Mouse (Mus musculus) cortical plate, adult 2 months (tissue): ENCODE results near the gene Sipa1l2.

Experiments
- CTCF ChIP-seq: fragments of 200-500 bp; IDR thresholded peaks from 2 replicates; pipeline ENCODE4 v1.5.1; 2011; ENCODE audit warnings: mild to moderate bottlenecking, control low read depth, low read length; ENCODE audit not compliant: insufficient read depth; ENCODE audit errors: extremely low read depth
- POLR2A ChIP-seq: fragments of 200-500 bp; IDR thresholded peaks from 2 replicates; pipeline ENCODE4 v1.6.1; 2011; ENCODE audit warnings: mild to moderate bottlenecking, low read length, control low read depth; ENCODE audit not compliant: insufficient read depth; ENCODE audit errors: extremely low read depth

- TF ChIP-seq CTCF = no peak
- TF ChIP-seq POLR2A = no peak
These were observed 19.0 kb downstream of the Sipa1l2 start for GRCm38 (mm10) chr8:125550567-125550966.
